Mouse (Mus musculus): ENCODE measurements around the gene Map3k20. TPM values are rescaled to one million over a fixed set of nuclear protein-coding genes. Genes with fewer than 3 reads are reported as not detected.

Map3k20 gene
- total RNA-seq, 2 experiments from 2014 or later: 297 to 321 TPM

DNA sequence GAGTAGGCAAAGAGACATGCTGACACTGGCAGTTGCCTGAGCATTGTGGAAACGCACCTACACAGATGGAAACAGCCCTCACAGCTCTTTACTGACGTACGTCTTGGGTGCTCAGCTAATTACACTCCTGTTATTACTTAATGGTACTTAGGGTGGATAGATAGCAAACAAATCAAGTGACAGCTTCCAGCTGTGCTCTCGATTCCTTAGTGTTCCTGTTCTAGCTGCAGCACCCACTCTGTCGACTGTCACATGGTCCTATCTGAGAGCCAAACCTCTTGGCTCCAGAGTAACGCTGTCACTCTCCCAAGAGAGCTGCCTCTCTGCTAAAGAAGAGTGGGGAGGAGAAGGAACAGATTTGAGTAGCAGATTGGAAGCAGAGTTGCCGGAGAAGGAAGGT lies 80.5 kb downstream of the Map3k20 start:
- DNase-seq: peak in 1 of 2 experiments; percentile 40
- intact Hi-C loops (cut with DNase I): no loop called here

DNA sequence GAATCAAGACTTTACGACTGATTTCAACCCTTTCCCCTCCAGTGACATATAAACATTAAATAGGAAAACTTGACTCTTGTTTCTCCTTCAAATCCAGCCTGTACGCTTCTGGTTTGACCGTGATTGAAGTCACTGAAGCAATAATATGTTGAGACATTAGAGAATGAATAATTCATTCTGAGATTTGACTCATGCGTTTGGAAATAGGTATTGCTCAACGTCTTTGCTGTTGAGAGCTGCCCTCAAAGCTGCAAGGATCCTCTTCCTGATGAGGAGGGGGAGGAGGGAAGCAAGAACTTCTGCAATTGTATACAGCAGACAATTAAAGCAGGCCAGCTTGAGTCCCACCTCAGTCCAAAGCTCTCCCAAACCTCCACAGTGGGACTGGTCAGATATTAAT lies 81.1 kb downstream of the Map3k20 start:
- intact Hi-C loops (cut with DNase I): no loop called here
- no peak for DNase-seq

DNA sequence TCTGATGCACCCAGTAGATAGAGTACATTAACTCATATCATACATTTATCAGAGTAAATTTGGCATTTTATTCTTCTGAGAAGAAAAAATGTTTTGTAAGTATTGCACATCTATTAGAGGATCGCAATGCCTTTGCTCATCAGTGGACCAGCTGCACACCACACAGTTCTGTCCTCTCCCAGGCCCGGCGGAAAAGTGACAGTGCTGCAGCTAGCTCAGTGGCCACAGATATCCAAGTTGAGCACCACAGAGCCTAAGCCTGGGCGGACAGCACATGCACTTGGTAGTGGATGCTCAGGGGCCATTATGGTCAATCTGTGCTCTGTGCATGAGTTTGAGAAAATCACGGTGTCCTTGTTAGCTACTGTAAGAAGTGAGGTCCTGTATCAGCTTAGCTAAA lies 82.4 kb downstream of the Map3k20 start:
- DNase-seq: no peak
- intact Hi-C loops (cut with DNase I): no loop called here

DNA sequence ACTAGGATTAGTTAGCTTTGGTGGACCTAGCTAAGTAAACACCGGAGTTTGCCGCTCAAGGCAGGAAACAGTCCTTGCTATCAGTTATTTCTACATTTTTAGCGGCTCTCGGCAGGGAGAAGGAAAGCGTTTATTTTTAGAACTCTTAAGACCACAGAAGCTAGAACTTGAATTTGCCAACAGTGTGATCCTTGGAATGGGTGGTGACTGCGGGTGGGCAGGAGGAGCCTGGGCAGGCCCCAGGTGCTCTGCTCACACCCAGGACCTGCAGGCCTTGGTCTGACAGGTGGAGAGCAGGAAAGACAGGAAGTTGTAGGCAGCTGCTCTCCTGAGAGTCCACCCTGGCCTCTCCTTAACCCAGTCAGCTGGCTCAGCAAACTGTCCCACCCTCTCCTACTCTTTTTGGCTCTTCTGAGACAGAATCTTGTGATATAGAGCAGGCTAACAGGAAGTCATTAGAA lies 83.7 kb downstream of the Map3k20 start:
- DNase-seq: no peak

DNA sequence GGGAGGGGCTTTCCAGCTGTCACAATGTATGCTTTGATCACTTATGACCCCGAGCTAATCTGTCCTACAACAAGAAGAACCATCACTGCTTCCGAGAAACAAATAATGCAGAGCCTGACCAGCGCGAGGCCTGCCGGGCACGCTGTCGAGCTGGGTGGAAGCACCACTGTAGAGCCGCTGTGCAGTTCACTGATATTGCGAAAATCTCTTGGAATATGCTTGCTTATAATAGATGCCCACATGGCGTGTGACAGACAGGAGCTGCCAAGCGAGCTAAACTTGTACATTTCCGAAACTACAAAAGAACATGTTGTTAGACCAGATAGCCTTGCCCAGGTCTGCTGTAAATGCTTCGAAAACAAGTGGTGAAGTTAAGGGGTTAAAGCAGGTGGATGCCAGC lies 86.7 kb downstream of the Map3k20 start:
- intact Hi-C loops (cut with DNase I): no loop called here
- no peak for DNase-seq

More for the DNA sequence above, 83.7 kb downstream of the Map3k20 start:
- intact Hi-C loops (cut with DNase I): no loop called here

DNA sequence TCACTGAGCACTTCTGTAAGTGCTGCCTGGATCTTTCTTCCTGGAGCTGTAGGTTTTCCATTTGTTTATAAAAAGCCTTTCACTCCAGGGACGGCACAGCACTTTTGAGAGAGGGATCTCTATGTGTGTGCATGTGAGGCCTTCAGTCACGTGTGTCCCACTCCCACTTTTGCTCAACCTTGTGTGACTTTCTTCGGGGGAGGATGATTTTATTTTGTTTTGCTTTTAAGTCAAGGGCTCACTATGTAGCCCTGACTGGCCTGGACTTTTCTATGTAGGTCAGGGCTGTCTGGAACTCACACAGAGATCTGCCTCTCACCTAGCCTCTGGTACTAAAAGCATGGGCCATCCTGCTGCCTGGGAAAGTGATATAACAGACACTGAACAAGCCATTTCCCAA lies 88.6 kb downstream of the Map3k20 start:
- no peak for DNase-seq
- intact Hi-C loops (cut with DNase I): no loop called here

DNA sequence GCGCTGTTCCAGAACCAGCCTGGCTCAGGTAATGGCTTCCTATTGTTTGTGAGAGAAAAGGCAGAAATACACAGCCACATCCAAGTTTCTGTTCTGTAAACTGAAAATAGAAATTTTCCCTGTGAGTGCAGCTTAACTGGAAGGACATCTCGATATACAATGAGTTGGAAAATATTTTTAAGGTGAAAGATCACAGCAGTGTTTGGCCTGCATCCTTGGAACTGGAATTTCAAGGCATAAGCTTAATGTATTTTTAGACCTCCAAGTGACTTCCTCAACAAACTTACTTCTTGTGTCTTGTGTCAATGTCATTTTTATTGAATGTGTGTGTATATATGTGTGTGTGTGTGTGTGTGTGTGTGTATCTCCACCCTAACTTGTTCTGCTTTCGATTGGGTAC lies 90.4 kb downstream of the Map3k20 start:
- no peak for DNase-seq
- intact Hi-C loops (cut with DNase I): no loop called here

DNA sequence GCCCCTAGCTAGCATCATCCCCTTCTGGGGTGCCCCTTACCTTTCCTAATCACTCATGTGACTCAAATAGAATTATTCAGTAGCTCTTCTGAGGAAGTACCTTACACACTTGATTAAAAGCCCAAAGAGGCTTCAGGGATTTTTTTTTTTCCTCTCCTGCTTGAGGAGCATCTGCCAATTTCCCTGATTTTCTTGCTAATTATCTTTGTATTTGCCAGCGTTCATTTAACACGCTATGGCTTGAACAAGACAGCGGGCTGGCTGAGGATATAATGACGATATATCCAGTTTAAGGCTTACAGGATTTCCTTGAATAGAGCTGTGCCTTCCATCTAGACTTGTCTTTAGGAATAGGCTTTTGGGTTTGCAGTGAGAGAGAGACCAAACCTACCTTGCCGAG lies 91.5 kb downstream of the Map3k20 start:
- DNase-seq: no peak
- intact Hi-C loops (cut with DNase I): no loop called here

DNA sequence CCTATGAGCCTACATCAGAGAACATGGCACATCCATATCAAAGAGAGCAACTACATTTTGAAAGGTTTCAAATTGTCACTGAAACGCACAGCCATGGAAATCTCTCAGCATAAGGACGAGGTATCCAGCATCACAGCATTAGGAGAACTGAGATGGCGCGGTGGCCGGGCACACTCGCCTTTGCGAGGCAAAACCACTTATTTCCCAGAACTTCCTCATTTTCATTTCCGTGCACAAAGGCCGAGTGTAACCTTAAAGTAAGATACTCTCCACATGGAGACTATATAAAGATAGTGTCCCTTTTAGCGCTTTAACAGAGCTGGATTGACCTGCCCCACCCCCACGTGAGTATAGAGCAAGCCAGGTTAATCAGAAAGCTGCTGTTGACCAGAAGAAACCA lies 94.0 kb downstream of the Map3k20 start:
- no peak for DNase-seq
- intact Hi-C loops (cut with DNase I): no loop called here

DNA sequence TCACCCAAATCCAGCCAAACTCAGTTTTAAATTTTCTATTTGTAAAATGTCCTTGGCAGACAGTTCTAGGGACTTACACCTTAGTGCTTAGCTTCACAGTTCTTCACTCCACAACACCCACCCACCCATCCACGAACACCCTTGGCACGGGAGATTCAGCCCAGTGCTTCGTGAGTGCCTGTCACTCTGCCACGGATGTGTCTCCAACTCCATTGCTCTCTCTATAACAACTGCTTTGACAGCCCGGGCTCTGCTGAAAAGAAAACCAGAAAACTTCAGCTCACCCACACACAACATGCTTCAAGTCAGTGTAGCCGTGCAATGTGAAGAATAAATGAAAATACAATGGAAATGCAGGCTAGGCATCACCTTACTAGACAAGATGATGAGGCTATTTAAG lies 97.2 kb downstream of the Map3k20 start:
- intact Hi-C loops (cut with DNase I): no loop called here
- DNase-seq: no peak

DNA sequence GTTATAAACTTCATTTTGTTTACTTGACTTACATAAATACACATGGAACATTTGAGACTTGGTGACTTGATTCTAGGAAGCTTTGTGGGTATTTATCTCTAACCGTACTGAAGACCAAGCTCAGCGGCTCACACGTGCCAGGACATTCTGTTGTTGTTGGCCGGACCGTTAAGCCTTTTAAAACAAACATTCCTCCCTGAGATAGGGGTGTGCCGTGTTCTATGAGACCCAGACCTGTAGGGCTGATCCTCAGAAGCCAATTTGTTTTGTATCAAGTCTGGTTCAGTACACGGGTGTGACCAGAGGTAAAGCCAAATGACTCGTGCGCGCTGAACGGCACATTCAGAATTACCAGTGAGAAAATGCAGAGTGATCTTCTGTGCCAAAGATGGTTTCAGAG lies 97.9 kb downstream of the Map3k20 start:
- DNase-seq: no peak

DNA sequence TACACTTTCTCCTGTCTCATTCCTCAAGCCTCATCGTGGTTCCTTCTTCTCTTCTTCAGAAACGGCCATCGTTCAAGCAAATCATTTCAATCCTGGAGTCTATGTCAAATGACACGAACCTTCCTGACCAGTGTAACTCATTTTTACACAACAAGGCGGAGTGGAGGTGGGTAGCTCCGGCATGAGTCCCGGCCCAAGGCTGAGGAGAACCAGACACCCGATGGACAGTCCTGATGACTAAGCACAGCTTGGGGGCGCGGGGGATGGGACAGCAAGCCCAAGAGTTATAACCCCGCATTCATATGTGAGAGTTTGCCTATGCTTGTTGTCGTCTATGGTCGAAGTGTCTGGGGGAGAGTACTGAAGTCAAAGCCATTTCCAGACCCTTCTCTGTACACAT lies 104.0 kb downstream of the Map3k20 start:
- peak; percentile 28 to 42 for DNase-seq
- intact Hi-C loops (cut with DNase I): no loop called here

More for the DNA sequence above, 97.9 kb downstream of the Map3k20 start:
- intact Hi-C loops (cut with DNase I): no loop called here

DNA sequence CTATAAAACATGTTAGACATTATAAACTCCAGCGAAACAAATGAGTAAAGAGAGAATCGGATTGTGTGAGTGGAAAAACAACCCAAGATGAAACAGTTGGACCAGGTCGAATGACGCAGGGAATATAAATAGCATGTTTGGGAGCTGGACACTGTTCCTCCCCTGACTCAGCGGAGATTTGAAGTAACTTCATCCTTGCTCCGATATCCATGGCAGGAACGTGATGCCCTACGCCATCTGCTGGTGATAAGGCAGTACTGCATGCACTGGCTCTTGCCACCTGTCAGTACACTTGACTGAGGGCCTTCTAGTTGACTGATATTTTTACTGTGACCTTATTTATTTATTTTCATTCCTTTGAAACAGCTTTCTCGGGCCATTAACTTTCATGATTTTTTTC lies 104.5 kb downstream of the Map3k20 start:
- peak; percentile 82 to 86 for DNase-seq
- intact Hi-C loops (cut with DNase I): loop anchor here (2.0 to 10.0 kb wide), 3 partner anchors 91 to 345 kb away; no protein-coding TSS in a partner anchor

DNA sequence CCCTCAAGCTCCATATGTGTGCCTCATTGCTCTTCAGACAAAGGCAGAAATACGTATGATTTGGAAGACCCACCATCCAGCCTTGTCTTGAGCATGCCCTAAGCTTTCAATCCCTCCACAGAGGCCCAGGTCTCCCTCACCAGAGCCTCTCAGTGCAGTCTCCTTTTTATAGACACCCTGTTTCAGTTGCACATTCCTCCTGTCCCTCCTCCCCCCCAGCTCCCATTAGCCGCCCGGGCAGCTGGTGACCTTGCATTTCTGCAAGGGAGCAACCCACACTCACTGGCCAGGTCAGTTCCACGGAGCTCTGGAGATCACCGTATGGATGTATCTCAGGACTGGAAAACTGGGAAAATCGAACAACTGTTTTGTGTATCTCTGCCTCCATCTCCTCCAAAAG lies 105.0 kb downstream of the Map3k20 start:
- intact Hi-C loops (cut with DNase I): loop anchor here (2.0 to 10.0 kb wide), 3 partner anchors 92 to 346 kb away; no protein-coding TSS in a partner anchor
- peak; percentile 21 to 29 for DNase-seq

DNA sequence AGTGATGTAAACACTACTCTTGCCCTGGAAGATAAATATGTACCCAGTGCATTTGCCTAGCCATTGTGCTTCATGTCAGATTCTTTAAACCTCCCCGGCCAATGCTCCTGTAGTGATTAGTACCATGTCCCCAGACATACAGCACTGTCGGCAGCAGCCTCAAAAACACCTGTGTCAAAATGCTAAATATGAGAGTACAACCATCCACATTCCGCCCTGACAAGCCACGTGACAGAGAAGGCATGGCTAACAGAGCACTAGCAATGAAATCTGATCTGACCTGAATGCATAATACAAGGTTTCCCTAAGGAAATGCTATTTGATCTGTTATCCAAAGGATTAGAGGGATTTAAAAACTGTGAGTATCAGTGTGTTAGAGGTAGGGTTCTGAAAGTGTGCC lies 105.6 kb downstream of the Map3k20 start:
- intact Hi-C loops (cut with DNase I): loop anchor here (2.0 to 10.0 kb wide), 3 partner anchors 92 to 346 kb away; no protein-coding TSS in a partner anchor
- DNase-seq: no peak

DNA sequence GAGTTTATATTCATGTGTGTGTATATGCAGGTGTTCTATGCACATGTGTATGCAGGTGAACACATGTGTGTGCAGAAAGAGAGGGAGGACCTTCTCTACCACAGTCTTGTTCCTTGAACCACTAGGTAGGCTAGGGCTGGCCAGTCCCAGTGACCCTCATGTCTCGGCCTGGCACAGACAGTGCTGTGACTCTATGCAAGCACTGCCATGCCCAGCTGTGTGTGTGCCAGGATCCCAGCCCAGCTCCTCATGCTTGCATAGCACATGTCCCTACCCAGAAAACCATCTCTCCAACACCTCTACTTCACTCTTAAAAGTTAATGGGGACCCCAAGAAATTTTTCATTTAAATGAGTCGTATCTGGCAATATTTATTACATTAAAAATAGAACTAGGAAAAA lies 106.3 kb downstream of the Map3k20 start:
- DNase-seq: no peak
- intact Hi-C loops (cut with DNase I): loop anchor here (2.0 to 10.0 kb wide), 3 partner anchors 93 to 347 kb away; no protein-coding TSS in a partner anchor

DNA sequence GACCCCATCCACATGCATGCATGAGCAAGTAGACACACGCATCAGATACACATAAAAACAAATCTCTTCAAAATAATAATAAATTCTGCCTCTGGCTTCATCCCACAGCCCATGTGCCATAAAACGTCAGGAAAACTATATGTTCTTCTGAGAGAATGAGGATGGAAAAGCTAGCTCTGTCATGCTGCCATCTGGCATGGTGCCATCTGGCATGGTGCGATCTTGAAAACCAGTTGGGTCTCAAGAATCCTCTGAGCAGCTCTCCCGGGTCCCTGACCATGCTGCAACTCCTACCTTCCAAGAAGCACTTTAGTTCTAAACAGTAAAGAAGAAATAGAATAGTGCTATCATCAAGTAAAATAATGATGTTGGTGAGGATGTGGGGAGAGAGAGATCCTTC lies 106.9 kb downstream of the Map3k20 start:
- intact Hi-C loops (cut with DNase I): loop anchor here (10.0 kb wide), 1 partner anchor 348 kb away; no protein-coding TSS in a partner anchor
- DNase-seq: no peak

DNA sequence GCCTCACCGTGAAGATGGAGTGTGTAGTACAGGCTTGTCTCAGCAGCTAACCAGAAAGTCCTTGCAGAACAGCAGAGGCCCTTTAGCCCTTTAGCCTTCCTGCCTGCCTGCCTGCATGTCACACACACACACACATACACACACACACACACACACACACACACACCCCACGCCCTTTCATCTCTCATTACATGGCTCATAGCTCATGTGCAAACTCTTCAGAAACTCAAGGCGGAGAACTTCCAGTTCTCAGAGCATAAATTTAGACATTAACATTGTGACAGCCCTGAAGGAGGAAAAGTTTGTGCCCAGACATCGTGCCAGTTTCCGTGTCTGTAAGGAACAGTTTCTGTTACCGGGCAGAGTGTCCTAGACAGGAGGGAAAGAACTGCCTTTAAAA lies 111.5 kb downstream of the Map3k20 start:
- intact Hi-C loops (cut with DNase I): loop anchor here (10.0 kb wide), 1 partner anchor 352 kb away; no protein-coding TSS in a partner anchor
- DNase-seq: peak in 1 of 2 experiments; percentile 30

DNA sequence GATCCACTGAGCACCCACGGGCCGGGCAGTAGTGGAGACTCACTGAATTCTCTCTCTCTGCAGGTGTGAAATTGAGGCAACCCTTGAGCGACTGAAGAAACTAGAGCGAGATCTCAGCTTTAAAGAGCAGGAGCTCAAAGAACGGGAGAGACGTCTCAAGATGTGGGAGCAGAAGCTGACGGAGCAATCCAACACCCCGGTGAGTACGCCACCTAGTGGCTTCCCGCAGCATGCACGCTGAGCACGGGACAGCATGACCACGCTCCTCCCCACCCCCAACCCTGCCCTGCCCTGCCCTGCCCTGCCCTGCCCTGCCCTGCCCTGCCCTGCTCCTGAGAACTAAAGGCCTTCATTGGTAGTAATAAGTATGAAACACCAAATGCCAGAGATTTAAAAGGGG lies 112.8 kb downstream of the Map3k20 start:
- intact Hi-C loops (cut with DNase I): loop anchor here (2.0 to 10.0 kb wide), 2 partner anchors 163 to 353 kb away; no protein-coding TSS in a partner anchor
- DNase-seq: peak; percentile 72 to 74

DNA sequence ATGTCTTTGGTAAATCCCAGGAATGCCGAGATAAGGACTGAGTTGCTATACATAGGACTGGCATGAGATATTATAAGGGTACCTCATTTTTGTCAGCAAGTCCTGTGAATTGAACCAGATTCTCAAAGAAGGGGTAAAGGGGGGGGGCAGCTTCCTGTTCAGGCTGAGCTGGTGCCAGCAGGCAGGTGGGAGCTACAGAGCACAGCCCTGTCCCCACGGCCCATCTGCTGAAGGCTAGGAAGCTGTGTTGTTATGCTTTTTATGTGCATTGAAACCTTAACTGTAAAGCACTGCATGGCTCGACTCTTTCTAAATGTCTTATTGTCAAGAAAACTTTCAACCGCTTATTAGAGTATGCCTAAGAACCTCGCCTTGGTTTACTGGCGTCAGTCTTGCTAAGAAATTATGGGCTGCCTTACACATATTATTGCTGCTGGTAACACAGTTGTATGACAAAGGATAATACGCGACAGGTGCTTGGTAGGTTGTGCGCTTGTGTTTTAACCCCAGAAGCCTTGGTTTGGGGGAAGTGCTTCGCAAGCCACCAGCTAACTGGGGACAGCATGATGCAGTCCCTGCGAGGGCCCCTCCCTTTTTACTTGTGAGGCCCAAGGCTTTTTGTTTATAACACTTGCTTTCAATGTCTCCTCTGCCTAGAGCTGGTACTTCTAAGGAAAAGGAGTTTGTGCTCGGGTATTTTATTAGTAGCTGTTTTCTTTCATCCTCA lies 114.2 kb downstream of the Map3k20 start:
- no peak for DNase-seq
- intact Hi-C loops (cut with DNase I): loop anchor here (2.0 to 10.0 kb wide), 2 partner anchors 165 to 355 kb away; no protein-coding TSS in a partner anchor

DNA sequence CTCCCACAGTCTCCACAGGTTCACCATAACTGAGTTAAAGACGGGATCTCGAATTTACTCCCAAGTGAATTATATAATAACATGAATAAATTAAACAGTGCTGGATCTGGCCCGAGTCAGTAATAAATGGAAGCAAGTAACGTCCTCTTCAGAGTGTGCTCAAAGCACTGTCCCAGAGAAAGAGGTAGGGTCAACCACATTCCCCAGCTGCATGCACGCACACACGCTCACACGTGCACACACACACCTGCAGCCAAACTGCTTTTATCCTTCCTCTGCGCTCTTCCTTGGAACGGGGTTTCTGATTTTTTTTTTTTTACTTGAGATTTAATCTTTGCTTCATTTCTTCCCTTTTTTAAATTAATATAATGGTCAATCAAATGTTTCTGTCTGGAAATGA lies 115.9 kb downstream of the Map3k20 start:
- no peak for DNase-seq
- intact Hi-C loops (cut with DNase I): no loop called here

Data from gastrocnemius, postnatal 36 days (tissue).